Mouse (Mus musculus) Muller cell, postnatal 12 days (primary cell): Measurements from ENCODE around the gene Cfb.
A peak's percentile ranks its signal among the peaks of the same experiment; 100 is the strongest.
"Not testable (repeated sequence)": the region's sequence is repeated elsewhere in the genome, so short reads cannot be mapped to it uniquely, and the experiment has no call there.

Experiments used
- DNase-seq: peaks from one replicate; pipeline ENCODE4 v3.0.0-alpha.2; 2015; ENCODE audit errors: inconsistent ontology term

Gene Cfb

DNA sequence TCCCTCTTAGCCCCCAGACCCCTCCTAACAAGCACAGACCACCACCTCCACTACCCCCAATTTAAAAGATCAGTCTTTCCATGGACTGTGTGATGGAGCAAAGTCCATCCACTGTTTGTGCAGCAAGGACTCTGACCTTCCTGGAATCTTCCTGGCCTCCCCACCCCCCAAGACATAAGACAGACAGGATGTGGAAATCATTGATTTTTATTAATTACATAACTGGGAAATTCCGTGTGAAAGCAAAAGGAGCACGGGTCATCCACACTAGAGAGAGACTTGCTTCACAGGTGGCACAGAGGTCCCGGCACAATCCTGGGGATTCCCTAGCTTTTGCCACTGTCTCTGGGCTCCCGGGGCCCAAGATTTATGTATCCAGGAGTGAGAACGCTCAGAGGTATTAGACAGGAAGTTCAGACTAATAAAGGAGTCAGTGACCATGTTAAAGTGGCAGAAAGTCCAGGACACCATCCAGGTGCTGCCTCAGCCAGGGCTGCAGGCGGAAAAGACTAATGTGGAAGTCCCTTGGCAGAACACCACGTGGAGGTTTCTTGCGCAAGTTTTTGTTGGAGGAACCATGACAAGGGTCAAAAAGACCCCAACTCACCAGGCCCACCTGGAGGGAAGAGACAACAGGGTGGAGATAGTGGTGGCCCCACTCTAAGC lies at the start of gene Cfb:
Cfb (minus strand) TSS at position 103 of the 666 bp plus-strand sequence.
- no peak for DNase-seq

DNA sequence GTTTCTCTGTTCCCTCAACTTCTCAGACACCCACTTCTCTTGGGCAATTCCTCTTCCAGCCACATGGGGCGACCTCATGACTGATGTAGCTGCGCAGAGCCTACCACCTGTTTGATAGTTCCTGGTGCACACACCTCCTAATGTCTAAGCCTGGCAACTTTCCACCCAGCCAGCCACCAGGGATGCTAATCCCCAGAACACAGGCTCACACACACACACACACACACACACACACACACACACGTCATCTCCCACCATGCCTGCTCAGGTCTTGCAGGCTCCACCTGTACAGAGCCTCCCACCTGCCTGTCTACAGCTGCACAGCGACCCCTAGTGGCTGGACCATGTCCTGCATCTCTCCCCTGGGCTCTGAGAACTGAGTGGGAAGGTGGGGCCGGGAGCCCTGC lies 49.6 kb upstream of the Cfb start:
- DNase-seq = peak; percentile 57

GRCm38 (mm10) chr17:34910982-34911381 lies 48.7 kb upstream of the Cfb start:
- DNase-seq = no peak

DNA sequence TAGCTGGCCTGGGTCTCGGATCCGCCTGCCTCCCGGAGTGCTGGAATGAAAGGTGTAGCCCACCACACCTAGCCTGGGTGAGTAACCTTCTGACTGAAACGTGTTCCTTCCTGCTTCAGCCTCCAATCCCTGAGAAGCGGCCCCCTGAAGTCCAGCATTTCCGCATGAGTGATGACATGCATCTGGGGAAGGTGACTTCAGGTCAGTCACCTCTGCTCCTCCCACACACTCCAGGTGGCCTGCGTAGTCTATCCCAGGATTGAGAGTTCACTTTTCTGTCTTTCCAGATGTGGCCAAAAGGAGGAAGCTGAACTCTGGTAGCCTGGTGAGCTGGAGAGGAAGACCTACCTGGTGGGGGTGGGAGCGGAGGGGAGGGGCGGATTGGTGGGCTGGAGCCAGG lies 40.6 kb upstream of the Cfb start:
- DNase-seq = no peak

- DNase-seq = not testable (repeated sequence)
Observed at GRCm38 (mm10) chr17:34901948-34902347, 39.6 kb upstream of the Cfb start.

DNA sequence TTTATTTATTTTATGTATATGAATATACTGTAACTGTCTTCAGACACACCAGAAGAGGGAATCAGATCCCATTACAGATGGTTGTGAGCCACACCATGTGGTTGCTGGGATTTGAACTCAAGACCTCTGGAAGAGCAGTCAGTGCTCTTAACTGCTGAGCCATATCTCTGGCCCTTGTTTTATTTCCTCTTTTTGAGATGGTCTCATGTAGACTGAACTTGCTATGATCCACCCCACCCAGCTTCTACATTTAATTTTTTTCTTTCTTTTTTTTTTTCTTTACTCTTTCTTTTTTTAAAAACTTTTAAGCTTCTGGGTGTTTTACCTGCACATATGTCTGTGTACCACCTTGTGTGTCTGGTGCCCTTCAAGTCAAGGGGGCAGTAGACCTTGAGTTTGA lies 38.5 kb upstream of the Cfb start:
- not testable (repeated sequence) for DNase-seq

DNA sequence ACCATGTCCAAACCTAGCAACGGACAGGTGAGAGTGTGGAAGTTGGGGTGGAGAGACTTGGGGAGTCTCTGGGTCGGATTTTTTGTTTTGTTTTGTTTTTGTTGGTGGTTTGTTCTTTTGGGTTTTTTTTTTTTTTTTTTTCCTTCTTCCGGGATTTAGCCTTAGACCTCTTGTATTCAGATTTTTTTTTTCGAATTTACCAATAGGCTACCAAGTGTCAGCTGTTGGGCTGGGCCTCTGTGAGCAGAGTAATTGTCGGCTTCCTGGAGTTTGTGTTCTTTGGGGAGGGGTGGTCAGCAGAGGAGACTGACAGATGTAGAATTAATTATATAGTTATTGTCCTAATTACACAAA lies 37.5 kb upstream of the Cfb start:
- no peak for DNase-seq

DNA sequence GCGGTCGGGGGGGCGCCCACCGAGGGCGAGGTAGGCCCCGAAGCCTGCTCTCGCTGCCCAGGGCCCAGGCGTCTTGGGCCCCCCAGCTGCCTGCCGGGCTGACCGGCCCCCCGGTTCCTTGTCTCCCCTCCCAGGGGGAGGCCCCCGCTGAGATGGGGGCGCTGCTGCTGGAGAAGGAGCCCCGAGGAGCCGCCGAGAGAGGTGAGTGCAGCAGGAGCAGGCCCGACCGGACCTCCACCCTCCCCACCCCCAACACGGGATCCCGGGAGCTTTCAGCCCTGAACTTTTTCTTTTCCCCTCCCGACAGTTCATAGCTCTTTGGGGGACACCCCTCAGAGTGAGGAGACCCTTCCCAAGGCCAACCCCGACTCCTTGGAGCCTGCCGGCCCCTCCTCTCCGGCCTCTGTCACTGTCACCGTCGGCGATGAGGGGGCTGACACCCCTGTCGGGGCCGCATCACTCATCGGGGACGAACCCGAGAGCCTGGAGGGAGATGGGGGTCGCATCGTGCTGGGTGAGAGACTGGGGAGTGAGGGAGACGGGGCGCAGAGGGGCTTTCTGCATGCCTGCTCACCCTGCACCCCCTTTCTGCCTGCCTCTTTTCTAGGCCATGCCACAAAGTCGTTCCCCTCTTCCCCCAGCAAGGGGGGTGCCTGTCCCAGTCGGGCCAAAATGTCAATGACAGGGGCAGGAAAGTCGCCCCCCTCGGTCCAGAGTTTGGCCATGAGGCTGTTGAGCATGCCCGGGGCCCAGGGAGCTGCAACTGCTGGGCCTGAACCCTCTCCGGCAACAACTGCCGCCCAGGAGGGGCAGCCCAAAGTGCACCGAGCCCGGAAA lies 37.0 kb upstream of the Cfb start:
- DNase-seq = peak; percentile 49

GRCm38 (mm10) chr17:34898706-34899052 lies 36.4 kb upstream of the Cfb start:
- DNase-seq = peak; percentile 43

- peak; percentile 88 for DNase-seq
Observed at GRCm38 (mm10) chr17:34898160-34898586, 35.9 kb upstream of the Cfb start, which contains the start of the genes C2 and Ehmt2. Gene C2 (minus strand): TSS chr17:34898265. Gene Ehmt2 (plus strand): TSS chr17:34898469.

- no peak for DNase-seq
Observed at GRCm38 (mm10) chr17:34897373-34898159, 35.2 kb upstream of the Cfb start.

- DNase-seq = no peak
Observed at GRCm38 (mm10) chr17:34896366-34896765, 34.0 kb upstream of the Cfb start.

GRCm38 (mm10) chr17:34895724-34896123 lies 33.4 kb upstream of the Cfb start:
- DNase-seq = no peak

GRCm38 (mm10) chr17:34894801-34895530 lies 32.6 kb upstream of the Cfb start:
- DNase-seq = peak; percentile 58

- DNase-seq = peak; percentile 97
Observed at GRCm38 (mm10) chr17:34894074-34894597, 31.8 kb upstream of the Cfb start.

GRCm38 (mm10) chr17:34893072-34893824 lies 30.9 kb upstream of the Cfb start:
- DNase-seq = no peak

DNA sequence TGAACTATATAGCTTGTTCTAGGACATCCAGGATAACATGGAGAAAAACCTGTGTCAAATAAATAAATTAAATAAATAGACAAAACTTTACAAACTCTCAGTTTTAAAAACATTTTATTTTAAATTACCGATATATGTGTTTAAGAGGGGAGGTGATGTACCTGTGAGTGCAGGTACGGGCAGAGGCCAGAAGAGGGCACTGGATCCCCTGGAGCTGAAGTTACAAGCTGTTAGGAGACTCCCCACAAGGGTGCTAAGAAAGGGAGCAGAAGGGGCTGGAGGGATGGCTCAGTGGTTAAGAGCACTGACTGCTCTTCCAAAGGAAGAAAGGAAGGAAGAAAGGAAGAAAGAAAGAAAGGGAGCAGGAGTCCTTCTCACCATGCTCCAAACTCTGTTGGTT lies 29.1 kb upstream of the Cfb start:
- no peak for DNase-seq

DNA sequence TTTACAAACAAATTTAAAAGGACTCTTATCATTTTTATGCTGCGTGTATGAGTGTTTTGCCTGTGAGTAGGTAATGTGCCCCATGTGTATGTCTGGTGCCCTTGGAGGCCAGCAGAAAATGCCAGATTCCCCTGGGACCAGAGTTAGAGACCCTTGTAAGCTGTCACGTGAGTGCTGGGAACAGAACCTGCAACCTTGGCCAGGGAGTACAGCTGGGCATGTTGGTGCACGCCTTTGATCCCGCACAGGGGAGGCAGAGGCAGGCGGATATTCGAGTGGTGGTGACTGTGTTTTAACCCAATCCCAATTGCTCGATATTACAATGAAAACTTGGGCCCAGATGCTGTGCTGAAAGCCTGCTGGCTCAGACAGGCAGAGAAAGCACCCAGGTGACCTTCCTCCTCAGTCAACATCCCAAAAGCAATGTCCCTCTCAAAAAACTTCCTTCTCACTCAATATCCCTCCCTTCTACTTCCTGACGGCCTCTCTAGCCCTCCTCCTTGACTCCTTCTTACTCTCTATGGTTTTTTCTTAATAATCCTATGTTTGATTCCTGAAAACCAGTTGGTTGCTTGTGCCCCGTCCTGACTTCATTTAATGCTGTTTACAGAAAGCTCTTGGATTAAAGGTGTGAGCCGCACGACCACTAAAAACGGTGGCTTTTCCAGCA lies 27.9 kb upstream of the Cfb start:
- no peak for DNase-seq

DNA sequence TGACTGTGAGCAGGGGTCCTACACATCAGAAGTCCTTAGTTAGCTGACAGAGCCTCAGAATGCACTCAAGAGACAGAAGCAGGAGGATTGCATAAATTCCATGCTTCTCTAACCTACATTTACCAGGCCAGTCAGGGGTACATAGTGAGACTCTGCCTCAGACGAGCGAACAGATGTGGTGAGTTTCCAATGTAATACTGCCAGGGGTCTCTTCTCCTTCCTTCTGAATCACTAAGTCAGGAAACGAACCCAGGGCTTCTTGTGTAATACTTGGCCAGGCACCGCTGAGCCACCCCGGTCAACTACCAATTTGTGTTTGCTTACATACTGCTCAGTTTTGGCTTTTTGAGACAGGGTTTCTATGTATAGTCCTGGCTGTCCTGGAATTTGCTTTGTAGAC lies 25.6 kb upstream of the Cfb start:
- no peak for DNase-seq

DNA sequence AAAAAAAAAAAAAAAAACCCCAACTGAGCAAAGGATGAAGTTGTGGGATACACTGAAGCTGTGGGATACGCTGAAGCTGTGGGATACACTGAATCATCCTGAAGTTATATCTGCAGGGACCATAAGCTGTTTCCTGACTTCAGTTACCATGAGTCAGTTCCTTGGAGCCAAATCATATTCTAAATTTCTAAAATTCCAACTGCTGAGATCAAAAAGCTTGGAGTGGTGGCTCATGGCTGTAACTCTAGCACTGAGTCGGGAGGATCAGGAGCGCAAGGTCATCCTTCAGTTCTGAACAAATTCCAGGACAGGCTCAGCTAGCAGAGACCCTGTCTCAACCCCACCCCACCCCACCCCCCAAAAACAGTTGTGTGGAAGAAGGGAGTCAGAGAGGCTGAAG lies 23.3 kb upstream of the Cfb start:
- DNase-seq = peak; percentile 60
